11 mouse cellular contexts compared by ENCODE assay signal in genomic region chr2:158373061-158373460, GRCm38 (mm10). TPM values are rescaled to one million over a fixed set of nuclear protein-coding genes. Genes with fewer than 3 reads are reported as not detected.
DNase-seq lines count a peak whose midpoint lies in the region; ATAC-seq and TF ChIP-seq lines count a peak whose summit lies in the region.
"Had no signal": no experiment of that assay in that cellular context is flagged by ENCODE, and none has a peak within 500 bp of the region (broad histone marks: within the 10 kb centered on the region; RNA-seq: fewer than 3 reads in every experiment).

No protein-coding gene starts in this region.

- no peaks in the 10 kb centered on the region for H3K36me3 ChIP-seq in liver, embryonic 12.5 days
- no peaks in the 10 kb centered on the region for H3K36me3 ChIP-seq in liver, postnatal 0 days (replicated peaks; ENCODE audit: insufficient read depth, low read length)
- no peaks in the 10 kb centered on the region for H3K36me3 ChIP-seq in myocyte (ENCODE audit: control insufficient read depth, insufficient read depth)

- no peak for TF ChIP-seq POLR2A in myocyte (IDR thresholded peaks at IDR 0.05; ENCODE audit: insufficient read length, low read depth)

- H3K27me3 ChIP-seq in liver, embryonic 12.5 days (replicated peaks), result peaks cover 64% of the 10 kb centered on the region
- peaks cover 17% of the 10 kb centered on the region for H3K27me3 ChIP-seq in liver, postnatal 0 days (ENCODE audit: insufficient read depth, low read length)
- peaks cover 39% of the 10 kb centered on the region for H3K27me3 ChIP-seq in myocyte (ENCODE audit: control insufficient read depth, insufficient read depth, insufficient read length)

- no peak overlapping the region for H3ac ChIP-seq in myocyte (ENCODE audit: control insufficient read depth, insufficient read length)

- no peak for TF ChIP-seq CTCF in liver, postnatal 0 days (IDR thresholded peaks at IDR 0.05; ENCODE audit: low read depth)

- H3K4me1 ChIP-seq in liver, embryonic 12.5 days, result peaks cover 8% of the 10 kb centered on the region; the same call in 1 of the 2 replicates
- peaks cover 9% of the 10 kb centered on the region for H3K4me1 ChIP-seq in liver, postnatal 0 days (ENCODE audit: insufficient read depth)

- ATAC-seq in liver, embryonic 12.5 days, result 0 out of 2 replicates have a peak, but pooled peaks have one; percentile 36
- peak; percentile 91 for ATAC-seq in liver, postnatal 0 days

- H3K4me2 ChIP-seq in liver, embryonic 12.5 days, result no peak overlapping the region
- no peak overlapping the region for H3K4me2 ChIP-seq in liver, postnatal 0 days (ENCODE audit: low read depth, low read length)
- no peak overlapping the region for H3K4me2 ChIP-seq in myocyte (ENCODE audit: low read depth)

- H3K27ac ChIP-seq in liver, embryonic 12.5 days, result no peak overlapping the region
- 0 out of 2 replicates have a peak overlapping the region, but pooled peaks have one; percentile 44 for H3K27ac ChIP-seq in liver, postnatal 0 days (ENCODE audit: low read depth)
- H3K27ac ChIP-seq: macrophage had no signal

- whole genome bisulfite sequencing in liver, embryonic 12.5 days (ENCODE audit: insufficient replicate concordance), result 54% methylated on average over 5 of the region's 5 CpGs
- 44% methylated on average over 5 of the region's 5 CpGs for WGBS in liver, postnatal 0 days (ENCODE audit: insufficient replicate concordance)

- H3K9me3 ChIP-seq in liver, embryonic 12.5 days (replicated peaks), result no peaks in the 10 kb centered on the region
- no peaks in the 10 kb centered on the region for H3K9me3 ChIP-seq in liver, postnatal 0 days (ENCODE audit: low read length)

- no peak for DNase-seq in liver
- DNase-seq in kidney, adult 8-10 months, result peak; percentile 49 to 63
- DNase-seq in liver, postnatal 0 days, result peak; percentile 46
- DNase-seq in thymus, adult 18-20 months, result no peak
- no peak for DNase-seq in retina, embryonic 14.5 days (ENCODE audit: low spot score)
- DNase-seq: adrenal gland, postnatal 25 days; cerebellum, adult 11-12 months; heart, adult 11 months had no signal

- no peaks in the 10 kb centered on the region for H3K79me2 ChIP-seq in myocyte (ENCODE audit: control insufficient read depth, insufficient read depth)

- no peak for TF ChIP-seq EP300 in liver, postnatal 0 days (IDR thresholded peaks at IDR 0.05; ENCODE audit: low read depth)

- H3K4me3 ChIP-seq in liver, embryonic 12.5 days, result no peak overlapping the region
- H3K4me3 ChIP-seq in liver, postnatal 0 days (ENCODE audit: low read depth, low read length), result no peak overlapping the region
- no peak overlapping the region for H3K4me3 ChIP-seq in myocyte

- H3K9ac ChIP-seq in liver, embryonic 12.5 days, result no peak overlapping the region
- H3K9ac ChIP-seq in liver, postnatal 0 days (replicated peaks), result no peak overlapping the region

TF ChIP-seq in myocyte, 11 proteins besides CTCF, POLR2A, EP300 and RAD21:
- no peak for TF ChIP-seq REST (IDR thresholded peaks at IDR 0.05; ENCODE audit: insufficient read depth, insufficient read length)
- peak; percentile 40 for TF ChIP-seq USF1 (IDR thresholded peaks at IDR 0.05; ENCODE audit: low read depth)

RNA-seq across cellular contexts. Expression of gene Snhg11, which starts 2.4 kb away (rescaled TPM):
- 2.2 and 2.4 TPM in 2 replicates for polyA plus RNA-seq in liver, embryonic 12.5 days (2016; fragmentation: Nextera tagmentation; extraction: Ambion mirVana)
- polyA plus RNA-seq in liver, postnatal 0 days (2015; fragmentation: Nextera tagmentation; extraction: Ambion mirVana), result 0.28 and 0.57 TPM in 2 replicates
- not detected for polyA plus RNA-seq in myocyte (2012; fragmentation: generic; extraction: Trizol)

RNA-seq across cellular contexts. Expression of gene Ralgapb, which starts 36.6 kb away (rescaled TPM):
- polyA plus RNA-seq in liver, embryonic 12.5 days (2016; fragmentation: Nextera tagmentation; extraction: Ambion mirVana), result 10.5 TPM in 2 replicates
- polyA plus RNA-seq in liver, postnatal 0 days (2015; fragmentation: Nextera tagmentation; extraction: Ambion mirVana), result 4.3 and 5.1 TPM in 2 replicates
- polyA plus RNA-seq in myocyte (2012; fragmentation: generic; extraction: Trizol), result 10.8 TPM

Comparison
In these comparisons a context has a peak if more than half of its experiments do, and no peak if none do; other contexts are left out.
1. DNase-seq: peak in kidney, adult 8-10 months (2 of 2) and liver, postnatal 0 days (single experiment); none in liver (single experiment), thymus, adult 18-20 months (0 of 2) and retina, embryonic 14.5 days (single experiment).